Mouse (Mus musculus) lung, postnatal 0 days (tissue): ENCODE measurements around the gene Ssbp2.

ENCODE experiments used
- CTCF ChIP-seq: IDR thresholded peaks from 2 replicates; pipeline ENCODE4 v1.5.1; 2016; ENCODE audit warnings: antibody characterized with exemption, mild to moderate bottlenecking
- EP300 ChIP-seq: IDR thresholded peaks from 2 replicates; pipeline ENCODE4 v1.6.1; 2016; ENCODE audit warnings: antibody characterized with exemption, mild to moderate bottlenecking, control low read depth

GRCm38 (mm10) chr13:91620541-91620940 lies 160.5 kb downstream of the Ssbp2 start:
- TF ChIP-seq CTCF (no peak), EP300 (no peak)
